Mouse (Mus musculus) heart, embryonic 13.5 days (tissue): ENCODE results near the gene Ren1. TPM values are rescaled to one million over a fixed set of nuclear protein-coding genes. Genes with fewer than 3 reads are reported as not detected.

Experiments used
- ATAC-seq: fragments of 200-750 bp; cut with Nextera tagmentation; 2 replicates; pipeline ENCODE4 v1.8.0; 2017; ENCODE audit warnings: moderate TSS enrichment; ENCODE audit not compliant: insufficient number of reproducible peaks, low FRiP score, low TSS enrichment; ENCODE audit errors: extremely low read depth
- H3K27ac ChIP-seq: fragments of 300-500 bp; sonication (generic); replicated peaks from 2 replicates; pipeline ENCODE4 v1.5.1; 2015; ENCODE audit warnings: moderate library complexity, mild to moderate bottlenecking, inconsistent platforms
- H3K27me3 ChIP-seq: fragments of 300-500 bp; sonication (generic); replicated peaks from 2 replicates; pipeline ENCODE4 v1.6.1; 2015; ENCODE audit warnings: mild to moderate bottlenecking, inconsistent platforms
- H3K36me3 ChIP-seq: fragments of 300-500 bp; sonication (generic); 2 replicates; pipeline ENCODE4 v1.6.1; 2015; ENCODE audit warnings: mild to moderate bottlenecking, inconsistent platforms
- H3K4me1 ChIP-seq: fragments of 300-500 bp; sonication (generic); 2 replicates; pipeline ENCODE4 v1.6.1; 2015; ENCODE audit warnings: inconsistent platforms
- H3K4me2 ChIP-seq: fragments of 300-500 bp; sonication (generic); 2 replicates; pipeline ENCODE4 v1.6.1; 2015; ENCODE audit warnings: inconsistent platforms, mild to moderate bottlenecking, moderate library complexity
- H3K4me3 ChIP-seq: fragments of 300-500 bp; sonication (generic); 2 replicates; pipeline ENCODE4 v1.5.1; 2015; ENCODE audit warnings: moderate library complexity, mild to moderate bottlenecking, inconsistent platforms
- H3K9ac ChIP-seq: fragments of 300-500 bp; sonication (generic); 2 replicates; pipeline ENCODE4 v1.6.1; 2015; ENCODE audit warnings: inconsistent platforms, mild to moderate bottlenecking, moderate library complexity
- H3K9me3 ChIP-seq: fragments of 300-500 bp; sonication (generic); 2 replicates; pipeline ENCODE4 v1.6.1; 2016; ENCODE audit warnings: inconsistent platforms
- WGBS: fragments of 180-500 bp; shearing (Covaris S2); methylation state at CpG from one replicate; pipeline ENCODE4 v1.1.7; 2015; ENCODE audit warnings: mixed read lengths; 5-methylcytosine and 5-hydroxymethylcytosine counted together
- polyA plus RNA-seq: library from polyadenylated mRNA; unstranded; fragments of >200 nt; fragmentation: Nextera tagmentation; extraction: Ambion mirVana; gene quantifications from 2 replicates; pipeline ENCODE4 v1.2.1, GENCODE M21; 2015

Gene Ren1
- polyA plus RNA-seq, 1 experiment from 2014 or later: 0.39 TPM

- no peak overlapping the region for H3K9ac ChIP-seq
- H3K36me3 ChIP-seq: no peaks in the 10 kb centered on the region
- H3K4me3 ChIP-seq: no peak overlapping the region
- no peak for ATAC-seq
- H3K4me1 ChIP-seq: peaks cover 7% of the 10 kb centered on the region
- no peak overlapping the region for H3K4me2 ChIP-seq
- 94% methylated on average over 2 of the region's 2 CpGs for WGBS
- no peak overlapping the region for H3K27ac ChIP-seq
- H3K9me3 ChIP-seq: no peaks in the 10 kb centered on the region
- 0 out of 2 replicates have a peak, but pooled peaks cover 3% of the 10 kb centered on the region for H3K27me3 ChIP-seq
These were observed 6.0 kb upstream of the Ren1 start for GRCm38 (mm10) chr1:133344357-133344756.

- no peak for ATAC-seq
- Histone ChIP-seq H3K27ac (no peak overlapping the region), H3K36me3 (no peaks in the 10 kb centered on the region), H3K9ac (no peak overlapping the region), H3K4me3 (no peak overlapping the region), H3K9me3 (no peaks in the 10 kb centered on the region), H3K4me1 (peaks cover 11% of the 10 kb centered on the region), H3K27me3 (peaks cover 11% of the 10 kb centered on the region; the same call in 1 of the 2 replicates), H3K4me2 (no peak overlapping the region)
- 71% methylated on average over 9 of the region's 9 CpGs for WGBS
These were observed 3.8 kb upstream of the Ren1 start for GRCm38 (mm10) chr1:133346531-133346930.

DNA sequence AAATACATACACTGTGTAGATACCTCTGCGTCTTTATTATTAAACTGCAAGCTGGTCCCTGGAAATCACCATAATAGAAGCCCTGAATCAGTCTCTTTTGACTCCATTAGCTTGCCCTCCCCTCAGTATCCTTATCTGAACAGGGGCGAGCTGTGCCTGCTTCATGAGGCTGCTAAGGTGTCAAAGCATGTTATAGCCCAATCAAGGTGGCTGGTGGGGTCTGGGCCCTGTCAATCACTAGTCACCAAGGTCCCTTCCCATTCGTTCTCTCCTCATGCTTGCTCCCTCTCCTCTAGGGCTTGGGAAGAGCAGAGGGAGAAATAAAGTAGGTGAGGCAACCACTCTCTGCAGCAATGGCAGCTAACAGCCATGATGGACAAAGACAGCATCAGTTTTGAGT is 3.1 kb upstream of the Ren1 start:
- peaks cover 17% of the 10 kb centered on the region for H3K27me3 ChIP-seq
- ATAC-seq: no peak

GRCm38 (mm10) chr1:133347693-133348520 is 2.4 kb upstream of the Ren1 start:
- Histone ChIP-seq H3K27ac (no peak overlapping the region), H3K27me3 (peaks cover 23% of the 10 kb centered on the region), H3K9ac (no peak overlapping the region), H3K4me3 (no peak overlapping the region), H3K4me2 (no peak overlapping the region), H3K4me1 (peaks cover 11% of the 10 kb centered on the region), H3K36me3 (no peaks in the 10 kb centered on the region), H3K9me3 (no peaks in the 10 kb centered on the region)
- WGBS: 49% methylated on average over 11 of the region's 11 CpGs
- no peak for ATAC-seq

More for the DNA sequence above, 3.1 kb upstream of the Ren1 start:
- Histone ChIP-seq H3K4me2 (no peak overlapping the region), H3K4me1 (peaks cover 11% of the 10 kb centered on the region), H3K27ac (no peak overlapping the region), H3K36me3 (no peaks in the 10 kb centered on the region), H3K4me3 (no peak overlapping the region), H3K9ac (no peak overlapping the region), H3K9me3 (no peaks in the 10 kb centered on the region)
- 45% methylated on average over 3 of the region's 3 CpGs for WGBS

DNA sequence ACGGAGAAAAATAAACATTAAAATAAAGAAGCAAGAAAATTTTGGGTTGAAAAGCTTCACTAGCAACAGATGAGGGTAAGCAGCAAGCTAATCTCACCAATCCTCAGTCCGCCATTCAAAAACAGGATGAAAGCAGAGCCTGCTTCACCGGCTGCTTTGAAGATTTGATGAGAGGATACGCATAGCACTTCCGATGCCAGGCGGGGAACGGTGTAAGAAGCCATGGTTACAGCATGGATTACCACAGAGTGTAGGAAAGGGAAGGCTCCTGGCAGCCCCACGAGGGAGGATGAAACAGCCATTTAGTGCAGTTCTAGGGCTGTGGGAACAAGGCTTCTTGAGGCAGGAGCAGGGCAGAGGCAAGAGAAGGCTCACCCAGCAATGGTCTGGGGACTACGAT is 1.5 kb downstream of the Ren1 start:
- ATAC-seq: no peak
- Histone ChIP-seq H3K9me3 (no peaks in the 10 kb centered on the region), H3K4me3 (no peak overlapping the region), H3K36me3 (no peaks in the 10 kb centered on the region), H3K4me1 (peaks cover 15% of the 10 kb centered on the region), H3K9ac (no peak overlapping the region), H3K27me3 (peaks cover 60% of the 10 kb centered on the region), H3K27ac (no peak overlapping the region), H3K4me2 (no peak overlapping the region)
- WGBS: 54% methylated on average over 9 of the region's 9 CpGs

GRCm38 (mm10) chr1:133353371-133353809 is 3.1 kb downstream of the Ren1 start:
- Histone ChIP-seq H3K4me2 (no peak overlapping the region), H3K4me1 (peaks cover 8% of the 10 kb centered on the region; the same call in 1 of the 2 replicates), H3K9me3 (no peaks in the 10 kb centered on the region), H3K4me3 (no peak overlapping the region), H3K9ac (no peak overlapping the region), H3K27me3 (peaks cover 72% of the 10 kb centered on the region), H3K36me3 (no peaks in the 10 kb centered on the region), H3K27ac (no peak overlapping the region)
- WGBS: 39% methylated on average over 12 of the region's 12 CpGs
- no peak for ATAC-seq

DNA sequence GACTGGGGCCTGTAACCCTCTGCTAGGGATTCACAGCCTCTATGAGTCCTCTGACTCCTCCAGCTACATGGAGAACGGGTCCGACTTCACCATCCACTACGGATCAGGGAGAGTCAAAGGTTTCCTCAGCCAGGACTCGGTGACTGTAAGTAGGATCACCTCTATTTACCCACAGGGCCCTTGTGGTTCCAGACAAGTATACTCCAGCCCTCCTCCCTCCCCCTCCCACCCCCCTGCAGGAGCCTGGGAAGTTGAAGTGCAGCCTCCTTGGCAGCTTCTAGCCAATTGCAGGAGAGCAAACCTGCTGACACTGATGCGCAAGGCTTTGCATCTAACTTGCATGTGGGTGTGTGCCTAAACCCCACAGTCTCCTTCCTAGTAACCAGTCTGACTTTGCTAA is 5.2 kb downstream of the Ren1 start:
- Histone ChIP-seq H3K4me3 (no peak overlapping the region), H3K36me3 (no peaks in the 10 kb centered on the region), H3K9me3 (no peaks in the 10 kb centered on the region), H3K27me3 (peaks cover 84% of the 10 kb centered on the region), H3K9ac (no peak overlapping the region), H3K4me1 (peaks cover 5% of the 10 kb centered on the region; the same call in 1 of the 2 replicates), H3K4me2 (no peak overlapping the region), H3K27ac (no peak overlapping the region)
- WGBS: 51% methylated on average over 5 of the region's 5 CpGs
- ATAC-seq: no peak

DNA sequence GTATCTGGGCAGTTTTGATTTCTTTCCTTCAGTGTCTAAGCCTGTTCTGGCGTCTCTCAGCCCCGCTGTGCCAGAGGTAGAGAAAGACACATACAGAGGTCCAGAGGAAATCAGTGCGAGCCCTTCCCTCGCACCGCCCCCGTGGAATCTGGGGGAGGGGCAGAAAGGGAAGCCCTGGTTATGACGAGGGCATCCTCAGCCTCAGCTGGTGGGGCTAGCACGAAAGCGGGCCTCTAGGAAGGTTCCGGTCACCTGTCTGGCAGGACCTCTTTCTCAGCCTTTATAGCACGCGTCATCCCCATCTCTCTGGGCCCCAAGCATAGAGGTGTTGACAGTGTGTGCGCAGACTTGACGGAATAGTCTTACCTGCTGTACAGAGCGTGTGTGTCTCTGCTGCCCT is 5.6 kb downstream of the Ren1 start:
- ATAC-seq: no peak
- no peaks in the 10 kb centered on the region for H3K9me3 ChIP-seq
- WGBS: 44% methylated on average over 15 of the region's 15 CpGs
- no peaks in the 10 kb centered on the region for H3K36me3 ChIP-seq
- no peak overlapping the region for H3K9ac ChIP-seq
- no peak overlapping the region for H3K27ac ChIP-seq
- H3K4me3 ChIP-seq: no peak overlapping the region
- H3K27me3 ChIP-seq: peaks cover 83% of the 10 kb centered on the region
- peaks cover 5% of the 10 kb centered on the region; the same call in 1 of the 2 replicates for H3K4me1 ChIP-seq
- H3K4me2 ChIP-seq: no peak overlapping the region

DNA sequence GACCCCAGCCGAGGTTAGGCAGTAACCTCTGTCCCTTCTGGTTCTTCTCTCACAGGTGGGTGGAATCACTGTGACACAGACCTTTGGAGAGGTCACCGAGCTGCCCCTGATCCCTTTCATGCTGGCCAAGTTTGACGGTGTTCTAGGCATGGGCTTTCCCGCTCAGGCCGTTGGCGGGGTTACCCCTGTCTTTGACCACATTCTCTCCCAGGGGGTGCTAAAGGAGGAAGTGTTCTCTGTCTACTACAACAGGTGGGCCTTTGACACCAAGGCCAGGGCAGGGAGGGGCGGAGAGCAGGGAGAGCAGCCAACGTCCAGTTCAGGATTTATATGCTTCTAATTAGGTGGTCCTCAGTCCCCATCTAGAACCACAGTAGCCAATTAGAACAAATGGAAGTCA is 6.0 kb downstream of the Ren1 start:
- Histone ChIP-seq H3K27ac (no peak overlapping the region), H3K9me3 (no peaks in the 10 kb centered on the region), H3K36me3 (no peaks in the 10 kb centered on the region), H3K4me2 (no peak overlapping the region), H3K4me1 (peaks cover 5% of the 10 kb centered on the region; the same call in 1 of the 2 replicates), H3K4me3 (no peak overlapping the region), H3K9ac (no peak overlapping the region), H3K27me3 (peaks cover 79% of the 10 kb centered on the region)
- 57% methylated on average over 8 of the region's 8 CpGs for WGBS
- ATAC-seq: no peak

- Histone ChIP-seq H3K9me3 (no peaks in the 10 kb centered on the region), H3K36me3 (no peaks in the 10 kb centered on the region), H3K9ac (no peak overlapping the region), H3K4me1 (peaks cover 26% of the 10 kb centered on the region), H3K27ac (no peak overlapping the region), H3K4me3 (no peak overlapping the region), H3K27me3 (peaks cover 78% of the 10 kb centered on the region), H3K4me2 (no peak overlapping the region)
- ATAC-seq: no peak
- WGBS: 86% methylated on average over 6 of the region's 6 CpGs
These were observed 10.7 kb downstream of the Ren1 start for GRCm38 (mm10) chr1:133361006-133361405.

GRCm38 (mm10) chr1:133362103-133362502 is 11.8 kb downstream of the Ren1 start:
- no peak for ATAC-seq
- H3K4me1 ChIP-seq: peaks cover 25% of the 10 kb centered on the region
- no peak overlapping the region for H3K27ac ChIP-seq
- H3K27me3 ChIP-seq: peaks cover 79% of the 10 kb centered on the region
- no peak overlapping the region for H3K4me3 ChIP-seq
- H3K36me3 ChIP-seq: no peaks in the 10 kb centered on the region
- H3K4me2 ChIP-seq: no peak overlapping the region
- no peak overlapping the region for H3K9ac ChIP-seq
- no peaks in the 10 kb centered on the region for H3K9me3 ChIP-seq
- 85% methylated on average over 5 of the region's 5 CpGs for WGBS
